Mouse (Mus musculus) adrenal gland, adult 2 months (tissue): ENCODE data around the gene Vmn1r18. TPM values are rescaled to one million over a fixed set of nuclear protein-coding genes. Genes with fewer than 3 reads are reported as not detected.
"Not testable (repeated sequence)": the region's sequence is repeated elsewhere in the genome, so short reads cannot be mapped to it uniquely, and the experiment has no call there.

ENCODE experiments used
- DNase-seq: peaks from one replicate; pipeline ENCODE4 v3.0.0; 2021
- long read RNA-seq: library from polyadenylated mRNA; stranded (forward); transcript quantifications from one replicate; pipeline ENCODE4 v2.0.0, GENCODE M21; 2021
- polyA plus RNA-seq: library from polyadenylated mRNA; depleted of rRNA; stranded (reverse); fragments of >200 nt; gene quantifications from 2 replicates; pipeline ENCODE4 v1.2.3, GENCODE M21; 2012; rRNA removed
- total RNA-seq, 2 experiments: library from RNA; stranded (reverse); gene quantifications; 2 replicates each; pipeline ENCODE4 v1.2.3; 2021

Vmn1r18 gene
- total RNA-seq, result not detected
- not detected in 2 replicates for polyA plus RNA-seq
- long read RNA-seq, result 0 reads

DNA sequence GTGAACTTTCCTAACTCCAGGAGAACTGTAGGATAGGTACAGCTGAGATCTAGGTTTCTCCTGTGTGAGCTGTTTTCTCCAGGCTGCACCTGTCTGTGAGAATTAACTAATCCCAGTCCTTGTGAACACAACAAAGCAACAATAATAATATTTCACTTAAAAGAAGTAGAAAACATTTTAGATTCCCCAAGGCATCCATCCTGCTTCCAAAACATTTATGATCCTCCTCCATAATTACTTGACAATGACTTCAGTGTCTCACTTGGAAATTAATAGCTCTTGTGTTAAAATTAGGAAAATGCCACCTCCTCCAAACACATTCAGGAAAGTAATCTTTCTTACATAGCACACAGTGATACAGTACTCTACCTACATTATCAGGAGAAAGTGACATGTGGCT lies at the start of gene Vmn1r18:
Vmn1r18 (minus strand) TSS at position 101 of the 400 bp plus-strand sequence.
- DNase-seq, result no peak

- DNase-seq, result no peak
Measured at GRCm38 (mm10) chr6:57431196-57431595, 35.6 kb upstream of the Vmn1r18 start.

- no peak for DNase-seq
Measured at GRCm38 (mm10) chr6:57428630-57429029, 33.0 kb upstream of the Vmn1r18 start, which contains the start of gene Vmn1r20. TSS of gene Vmn1r20 (plus strand) at chr6:57428930.

GRCm38 (mm10) chr6:57403480-57403879 lies 7.9 kb upstream of the Vmn1r18 start, which contains the start of gene Vmn1r19:
TSS of gene Vmn1r19 (plus strand) at chr6:57403780.
- DNase-seq, result not testable (repeated sequence)

GRCm38 (mm10) chr6:57367496-57367895 lies 28.1 kb downstream of the Vmn1r18 start:
- no peak for DNase-seq

GRCm38 (mm10) chr6:57365866-57366265 lies 29.7 kb downstream of the Vmn1r18 start:
- not testable (repeated sequence) for DNase-seq

DNA sequence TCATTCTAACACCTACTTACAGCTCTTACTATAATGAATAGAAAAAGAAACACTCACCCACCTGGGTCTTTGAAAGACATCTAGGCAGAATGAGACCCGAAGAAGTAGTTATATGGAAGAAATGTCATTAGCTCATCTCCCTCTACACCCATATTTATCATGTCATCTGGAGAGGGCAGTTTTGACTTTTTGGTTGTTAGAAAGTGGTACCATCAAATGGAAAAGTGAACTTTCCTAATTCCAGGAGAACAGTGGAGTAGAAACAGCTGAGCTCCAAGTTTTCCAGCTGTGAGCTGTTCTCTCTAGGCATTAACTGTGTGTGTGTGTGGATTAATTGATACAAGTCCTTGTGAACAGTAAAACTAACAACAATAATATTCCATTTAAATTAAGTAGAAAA lies 32.0 kb downstream of the Vmn1r18 start, which contains the start of gene Vmn1r17:
Vmn1r17 (minus strand) TSS at position 101 of the 400 bp plus-strand sequence.
- no peak for DNase-seq

GRCm38 (mm10) chr6:57356864-57357263 lies 38.7 kb downstream of the Vmn1r18 start:
- no peak for DNase-seq

DNA sequence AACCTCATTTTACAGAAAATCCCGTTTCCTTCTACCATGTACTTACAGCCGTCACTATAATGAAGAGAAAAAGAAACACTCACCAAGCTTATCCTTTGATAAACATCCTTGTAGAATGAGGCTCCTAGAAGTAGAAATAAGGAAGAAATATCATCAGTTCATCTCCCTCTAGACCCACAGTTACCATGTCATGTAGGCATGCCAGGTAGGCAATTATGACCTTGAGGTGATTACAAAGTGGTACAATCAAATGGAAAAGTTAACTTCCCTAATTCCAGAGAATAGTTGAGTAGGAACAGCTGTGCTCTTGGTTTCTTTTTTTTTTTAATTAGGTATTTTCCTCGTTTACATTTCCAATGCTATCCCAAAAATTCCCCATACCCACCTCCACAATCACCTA lies 66.2 kb downstream of the Vmn1r18 start, which contains the start of gene Vmn1r16:
Vmn1r16 (minus strand) TSS at position 101 of the 400 bp plus-strand sequence.
- no peak for DNase-seq

Other genes starting within 250 kb of the Vmn1r18 start
- gene Vmn1r12, start 238.9 kb downstream of the Vmn1r18 start, total RNA-seq, result not detected
- not detected in 2 replicates for gene Vmn1r12, start 238.9 kb downstream of the Vmn1r18 start, polyA plus RNA-seq
- gene Vmn1r13, start 192.5 kb downstream of the Vmn1r18 start, total RNA-seq, result not detected
- not detected in 2 replicates for gene Vmn1r13, start 192.5 kb downstream of the Vmn1r18 start, polyA plus RNA-seq
- not detected for gene Vmn1r14, start 164.1 kb downstream of the Vmn1r18 start, total RNA-seq
- not detected in 2 replicates for gene Vmn1r14, start 164.1 kb downstream of the Vmn1r18 start, polyA plus RNA-seq
- not detected for gene Vmn1r15, start 137.8 kb downstream of the Vmn1r18 start, total RNA-seq
- not detected in 2 replicates for gene Vmn1r15, start 137.8 kb downstream of the Vmn1r18 start, polyA plus RNA-seq
- not detected for gene Vmn1r16, start 66.3 kb downstream of the Vmn1r18 start, total RNA-seq
- not detected in 2 replicates for gene Vmn1r16, start 66.3 kb downstream of the Vmn1r18 start, polyA plus RNA-seq
- not detected for gene Vmn1r17, start 32.1 kb downstream of the Vmn1r18 start, total RNA-seq
- gene Vmn1r17, start 32.1 kb downstream of the Vmn1r18 start, polyA plus RNA-seq, result not detected in 2 replicates
- not detected for gene Vmn1r19, start 8.0 kb upstream of the Vmn1r18 start, total RNA-seq
- not detected in 2 replicates for gene Vmn1r19, start 8.0 kb upstream of the Vmn1r18 start, polyA plus RNA-seq
- not detected for gene Vmn1r20, start 33.1 kb upstream of the Vmn1r18 start, total RNA-seq
- gene Vmn1r20, start 33.1 kb upstream of the Vmn1r18 start, polyA plus RNA-seq, result not detected in 2 replicates
- 10 to 100 TPM; 28.1 to 58.6 TPM for gene Ppm1k, start 139.7 kb upstream of the Vmn1r18 start, total RNA-seq
- 1.3 TPM in 2 replicates for gene Ppm1k, start 139.7 kb upstream of the Vmn1r18 start, polyA plus RNA-seq
- gene Herc6, start 185.2 kb upstream of the Vmn1r18 start, total RNA-seq, result 10 to 100 TPM; 15.4 to 21.9 TPM
- gene Herc6, start 185.2 kb upstream of the Vmn1r18 start, polyA plus RNA-seq, result 23.6 and 24.8 TPM in 2 replicates